Mouse (Mus musculus) c-Kit-positive CD71-positive TER-119-positive erythroid progenitor cells, embryonic 14.5 days (primary cell): ENCODE data around the gene Cand2.
A peak's percentile ranks its signal among the peaks of the same experiment; 100 is the strongest.

Experiments used
- DNase-seq: peaks from one replicate; pipeline ENCODE4 v3.0.0-alpha.2; 2013; ENCODE audit warnings: low spot score

The Cand2 gene

DNA sequence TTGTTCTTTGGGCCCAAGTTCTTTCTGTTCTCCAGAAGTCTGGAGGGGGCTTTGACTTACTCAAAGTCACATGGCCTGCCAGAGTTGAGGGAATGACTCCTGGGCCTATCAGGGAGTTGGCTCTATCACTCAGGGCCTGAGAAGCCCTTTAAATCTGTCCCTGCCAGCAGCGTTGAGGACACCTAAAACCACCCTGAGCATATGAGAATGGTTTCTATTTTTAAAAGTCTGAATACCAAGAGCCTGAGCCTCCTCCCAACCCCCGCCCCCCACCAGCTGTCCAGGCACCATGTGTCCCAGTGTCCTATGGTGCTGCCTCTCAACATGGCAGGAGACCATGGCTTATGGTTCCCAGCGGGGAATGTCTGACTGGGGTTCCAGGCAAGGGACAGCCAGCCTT is 1.5 kb downstream of the Cand2 start:
- no peak for DNase-seq

DNA sequence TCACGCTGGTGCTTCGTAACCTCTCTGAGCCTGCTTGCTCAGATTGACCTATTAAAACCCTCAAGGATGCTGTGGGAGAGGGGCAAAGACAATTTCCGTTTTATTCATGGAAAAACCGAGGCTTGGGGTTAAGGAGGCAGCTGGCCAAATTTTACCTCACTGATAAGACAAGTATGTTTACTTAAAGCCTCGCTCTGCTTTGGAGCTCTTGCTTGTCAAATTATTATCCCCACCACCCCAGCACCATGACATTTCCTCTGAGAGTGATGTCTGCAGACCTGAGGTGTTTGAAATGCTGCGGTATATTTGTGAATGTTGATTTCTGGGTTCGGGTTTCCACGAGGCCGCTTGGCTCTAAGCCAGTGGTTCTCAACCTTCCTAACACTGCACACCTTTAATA is 2.0 kb downstream of the Cand2 start:
- no peak for DNase-seq

DNA sequence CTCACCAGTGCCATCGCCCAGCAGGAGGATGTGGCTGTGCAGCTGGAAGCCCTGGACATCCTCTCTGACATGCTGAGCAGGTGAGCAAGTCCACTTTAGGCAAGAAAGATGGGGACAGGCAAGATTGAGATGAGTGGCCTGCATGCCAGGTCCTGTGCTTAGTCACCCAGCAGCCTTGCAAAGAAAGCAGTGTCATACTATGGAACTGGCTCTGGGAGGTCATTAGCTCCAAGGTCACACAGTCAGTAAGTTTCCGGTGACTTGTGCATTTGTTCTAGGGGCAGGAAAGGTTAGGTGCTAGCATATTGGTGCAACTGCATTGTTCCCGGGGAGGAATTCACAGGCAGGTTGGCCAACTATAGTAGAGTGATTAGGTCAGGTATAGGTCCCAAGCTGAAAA is 8.4 kb downstream of the Cand2 start:
- no peak for DNase-seq

- no peak for DNase-seq
These were observed 16.7 kb downstream of the Cand2 start for GRCm38 (mm10) chr6:115791016-115791415.

GRCm38 (mm10) chr6:115791842-115792686 is 17.7 kb downstream of the Cand2 start:
- no peak for DNase-seq

DNA sequence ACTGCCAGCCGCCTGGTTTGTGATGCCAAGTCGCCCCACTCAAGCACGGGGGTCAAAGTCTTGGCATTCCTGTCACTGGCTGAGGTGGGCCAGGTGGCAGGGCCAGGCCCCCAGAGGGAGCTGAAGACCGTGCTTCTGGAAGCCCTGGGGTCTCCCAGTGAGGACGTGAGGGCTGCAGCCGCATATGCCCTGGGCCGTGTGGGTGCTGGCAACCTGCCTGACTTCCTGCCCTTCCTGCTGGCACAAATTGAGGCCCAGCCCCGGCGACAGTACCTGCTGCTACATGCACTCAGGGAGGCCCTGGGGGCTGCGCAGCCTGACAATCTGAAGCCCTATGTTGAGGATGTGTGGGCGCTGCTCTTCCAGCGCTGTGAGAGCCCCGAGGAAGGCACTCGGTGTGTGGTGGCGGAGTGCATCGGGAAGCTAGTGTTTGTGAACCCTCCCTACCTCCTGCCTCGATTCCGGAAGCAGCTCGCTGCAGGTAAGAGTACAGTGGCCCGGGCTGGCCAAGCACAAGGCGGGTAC is 18.4 kb downstream of the Cand2 start:
- DNase-seq: no peak

GRCm38 (mm10) chr6:115801811-115802210 is 27.5 kb downstream of the Cand2 start:
- no peak for DNase-seq

DNA sequence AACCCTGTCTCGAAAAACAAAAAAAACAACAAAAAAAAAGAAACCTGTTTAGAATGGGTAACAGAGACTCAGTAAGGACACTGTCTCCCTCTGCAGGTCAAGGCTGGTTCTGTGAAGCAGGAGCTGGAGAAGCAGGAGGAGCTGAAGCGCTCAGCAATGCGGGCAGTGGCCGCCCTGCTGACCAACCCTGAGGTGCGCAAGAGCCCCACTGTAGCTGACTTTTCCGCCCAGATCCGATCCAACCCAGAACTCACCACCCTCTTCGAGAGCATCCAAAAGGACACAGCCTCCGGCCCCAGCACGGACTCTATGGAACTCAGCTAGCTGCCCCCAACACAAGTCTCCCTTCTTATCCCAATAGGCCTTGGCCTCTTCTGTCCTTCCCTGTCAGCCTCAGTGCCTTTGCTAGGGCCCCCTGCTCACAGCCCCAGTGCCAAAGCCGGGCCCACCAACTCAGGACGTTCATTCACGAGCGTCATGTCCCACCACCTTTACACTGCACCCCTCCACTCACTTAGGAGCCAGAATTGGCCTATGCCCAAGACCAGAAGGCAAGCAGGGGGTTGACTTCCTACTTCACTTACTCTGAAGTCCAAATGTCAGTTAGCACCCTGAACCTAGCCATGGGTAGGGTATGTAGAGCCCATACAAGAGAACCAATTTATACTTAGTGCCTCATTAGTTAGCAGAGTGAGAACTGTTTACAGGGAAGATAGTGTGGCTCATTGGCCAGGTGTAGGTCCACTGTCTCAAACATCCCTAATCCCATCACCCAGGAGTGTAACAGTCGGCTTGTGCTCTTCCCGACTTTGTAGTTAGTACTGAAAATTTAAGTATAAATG is 29.4 kb downstream of the Cand2 start:
- DNase-seq: peak; percentile 51

DNA sequence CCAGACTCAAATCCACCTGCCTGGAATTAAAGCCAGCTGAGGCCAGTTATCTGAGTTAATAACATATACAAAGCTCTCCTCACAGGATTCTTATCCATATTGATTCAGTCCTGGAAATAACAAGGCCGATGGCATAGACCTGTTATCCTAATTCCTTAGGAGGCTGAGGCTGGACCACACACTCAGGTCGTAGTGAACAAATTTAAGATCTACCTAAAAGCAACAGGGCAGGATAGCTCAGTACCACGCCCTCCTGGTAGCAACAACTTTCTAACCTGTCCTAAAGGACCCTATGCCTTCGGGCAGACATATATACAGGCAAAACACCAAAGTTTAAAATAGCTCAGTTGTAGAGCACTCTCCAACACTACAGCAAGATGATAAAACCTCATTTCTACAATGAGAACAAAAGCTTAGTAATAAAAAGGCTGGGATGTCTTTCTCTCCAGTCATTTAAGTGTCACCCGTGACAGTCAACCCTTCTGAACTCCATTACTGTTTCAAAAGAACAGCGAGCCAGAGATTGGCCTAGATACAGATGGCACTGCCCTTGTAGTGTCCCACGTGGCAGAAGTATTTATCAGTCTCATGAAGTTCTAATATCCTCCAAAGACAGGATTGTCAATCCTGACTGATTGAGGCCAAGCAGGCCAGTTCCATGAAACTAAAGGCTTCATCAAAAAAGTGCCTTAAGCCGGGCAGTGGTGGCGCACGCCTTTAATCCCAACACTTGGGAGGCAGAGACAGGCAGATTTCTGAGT is 30.3 kb downstream of the Cand2 start:
- no peak for DNase-seq

GRCm38 (mm10) chr6:115807464-115808195 is 33.3 kb downstream of the Cand2 start:
- DNase-seq: no peak

DNA sequence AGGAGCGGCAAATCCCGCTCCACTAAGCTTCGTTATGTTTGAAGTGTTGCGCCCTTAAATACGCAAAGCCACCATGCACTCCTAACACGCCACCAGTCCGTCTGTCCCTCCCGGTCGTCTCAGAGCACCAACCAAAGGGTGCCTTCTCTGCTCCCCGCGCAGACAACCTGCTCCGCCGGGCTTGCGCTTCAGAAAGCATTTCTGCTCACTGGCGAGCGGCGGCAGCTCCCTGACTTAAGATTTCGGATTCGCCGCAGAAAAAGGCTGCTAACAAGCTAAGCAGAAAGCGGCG is 33.8 kb downstream of the Cand2 start:
- DNase-seq: no peak

- peak; percentile 90 for DNase-seq
These were observed 34.3 kb downstream of the Cand2 start, which contains the start of gene Rpl32 for GRCm38 (mm10) chr6:115808488-115809231. Rpl32 (minus strand) TSS chr6:115808747.

DNA sequence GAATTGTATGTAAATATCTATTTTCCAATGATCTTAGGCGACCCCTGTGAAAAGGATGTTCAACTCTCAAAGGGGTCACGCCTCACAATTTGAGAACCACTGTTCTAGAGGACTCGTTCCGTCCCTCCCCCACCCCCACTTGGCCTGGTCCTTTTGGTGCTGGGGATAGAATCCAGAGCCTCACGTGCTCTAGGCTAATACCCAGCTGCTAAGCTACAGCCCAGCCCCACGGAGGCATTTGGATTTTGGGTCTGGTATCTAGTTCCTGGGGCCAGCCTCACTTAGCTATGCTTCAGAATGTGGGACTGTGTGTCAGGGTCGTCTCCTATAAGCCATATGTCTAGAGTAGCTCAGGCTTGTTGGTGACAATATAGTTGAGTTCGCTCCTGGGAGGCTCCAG is 37.3 kb downstream of the Cand2 start:
- no peak for DNase-seq

- peak; percentile 68 for DNase-seq
These were observed 39.8 kb downstream of the Cand2 start for GRCm38 (mm10) chr6:115814104-115814503.

- DNase-seq: no peak
These were observed 40.7 kb downstream of the Cand2 start for GRCm38 (mm10) chr6:115815041-115815440.

DNA sequence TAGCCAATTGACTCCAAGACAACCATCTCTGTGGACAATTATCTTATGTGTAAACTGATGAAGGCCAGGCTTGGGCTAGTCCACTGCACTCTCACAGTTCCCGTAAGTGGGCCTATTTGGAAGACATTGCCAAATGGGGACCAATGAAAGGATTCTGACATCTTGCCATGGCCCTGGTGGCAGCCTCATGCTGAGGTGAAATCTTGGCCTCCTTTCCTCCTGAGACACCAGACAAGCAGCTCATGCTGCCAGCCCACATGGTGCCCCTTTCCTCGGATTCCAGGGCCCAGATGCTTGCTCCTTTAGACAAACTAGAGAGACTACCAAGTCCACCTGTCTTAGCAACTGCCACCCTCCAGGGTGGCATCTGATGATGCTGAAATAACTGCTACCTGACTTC is 43.8 kb downstream of the Cand2 start:
- no peak for DNase-seq

GRCm38 (mm10) chr6:115821216-115821993 is 47.1 kb downstream of the Cand2 start:
- no peak for DNase-seq

GRCm38 (mm10) chr6:115823850-115824464 is 49.6 kb downstream of the Cand2 start:
- DNase-seq: peak; percentile 66

DNA sequence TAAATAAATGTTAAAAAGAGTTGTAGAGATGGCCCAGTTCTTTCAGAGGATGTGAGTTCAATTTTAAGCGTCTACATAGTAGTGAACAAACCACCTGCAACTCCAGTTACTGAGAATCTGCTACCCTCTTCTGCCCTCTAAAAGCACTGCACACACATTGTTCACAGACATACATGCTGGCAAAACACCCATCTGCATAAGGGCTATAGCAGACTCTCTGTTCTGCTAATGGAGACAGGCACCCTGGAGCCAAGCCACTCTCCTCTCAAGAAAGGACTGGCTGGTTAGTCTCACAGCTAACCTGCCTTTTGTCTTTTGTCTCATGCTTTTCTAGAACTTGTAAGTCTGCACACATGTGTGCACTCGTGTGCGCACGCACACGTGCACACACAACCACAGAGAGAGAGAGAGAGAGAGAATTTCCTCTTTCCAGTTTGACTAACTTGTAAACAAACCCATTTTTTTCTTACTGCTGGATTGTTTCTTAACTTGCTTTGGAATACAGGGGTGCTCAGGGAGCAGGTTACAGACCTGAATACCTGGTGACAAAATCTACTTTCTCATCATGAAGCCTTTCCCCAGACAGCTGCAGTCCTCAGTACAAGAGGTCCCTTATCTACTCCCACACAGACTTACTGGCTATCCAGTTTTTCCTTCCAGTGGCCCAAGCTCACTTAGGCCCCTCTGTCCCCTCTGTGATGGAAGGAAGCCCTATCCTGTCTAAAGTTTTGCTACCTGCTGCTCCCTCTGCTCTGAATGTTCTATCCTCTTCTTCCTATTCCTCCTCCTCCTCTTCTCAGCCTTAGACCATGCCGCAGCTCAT is 56.7 kb downstream of the Cand2 start:
- no peak for DNase-seq
